Mouse (Mus musculus) spleen, adult 2 months (tissue): ENCODE data around the gene Kxd1.

Source experiments
- CTCF ChIP-seq: fragments of 200-500 bp; IDR thresholded peaks from 2 replicates; pipeline ENCODE4 v1.5.1; 2011; ENCODE audit warnings: mild to moderate bottlenecking, inconsistent platforms; ENCODE audit not compliant: insufficient read depth, insufficient read length, insufficient replicate concordance; ENCODE audit errors: extremely low read depth
- POLR2A ChIP-seq: fragments of 200-500 bp; IDR thresholded peaks from 2 replicates; pipeline ENCODE4 v1.6.1; 2011; ENCODE audit warnings: low read depth, low read length, inconsistent platforms

- TF ChIP-seq POLR2A (no peak), CTCF (no peak)
Measured at GRCm38 (mm10) chr8:70502540-70502939, 25.2 kb downstream of the Kxd1 start.
